Mouse (Mus musculus): ENCODE data around the gene Cadm1. TPM values are rescaled to one million over a fixed set of nuclear protein-coding genes. Genes with fewer than 3 reads are reported as not detected.
A peak's percentile ranks its signal among the peaks of the same experiment; 100 is the strongest.

The Cadm1 gene
- total RNA-seq, 2 experiments from 2014 or later: 217 to 243 TPM

DNA sequence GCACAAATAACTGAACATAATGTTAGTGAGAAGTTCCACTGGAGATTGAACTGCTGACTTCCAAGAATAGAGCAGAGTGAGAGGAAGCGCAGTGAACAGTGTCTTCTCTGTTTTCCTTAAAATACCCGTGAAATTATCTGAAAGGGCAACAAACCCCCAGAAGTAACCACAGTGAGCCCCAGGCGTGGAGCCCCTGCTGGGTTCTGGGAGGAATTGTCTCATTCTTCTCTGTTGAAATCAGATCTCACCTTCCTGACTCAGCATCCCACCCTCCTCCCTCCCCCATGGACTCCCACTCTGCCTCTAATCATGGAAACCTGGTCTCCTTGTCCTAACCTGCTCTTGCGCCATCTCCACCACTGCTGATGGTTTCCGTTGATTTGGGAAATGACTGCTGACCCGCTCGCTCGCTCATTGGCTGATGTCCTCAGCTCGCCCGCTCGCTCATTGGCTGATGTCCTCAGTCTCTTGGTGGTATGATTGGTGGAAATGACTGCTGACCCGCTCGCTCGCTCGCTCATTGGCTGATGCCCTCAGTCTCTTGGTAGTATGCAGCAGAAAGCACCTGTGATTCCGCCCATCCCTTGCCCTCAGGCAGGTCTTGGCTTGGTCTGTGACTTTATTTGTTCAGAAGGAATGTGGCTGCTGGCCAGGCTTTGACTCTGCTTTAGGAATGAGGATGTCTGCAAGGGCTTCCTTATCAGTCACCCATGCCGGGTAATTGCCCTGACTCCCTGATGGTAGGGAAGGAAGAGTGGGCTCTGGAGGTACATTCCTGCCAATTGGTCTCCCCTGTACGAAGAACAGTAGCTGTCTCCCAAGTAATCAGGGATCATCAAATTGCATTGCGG, 173.3 kb downstream of the Cadm1 start:
- no peak for DNase-seq (ENCODE audit: extremely low spot score in 1 of 2, low spot score in 2 of 2)
- intact Hi-C loops (cut with DNase I): no loop called here

DNA sequence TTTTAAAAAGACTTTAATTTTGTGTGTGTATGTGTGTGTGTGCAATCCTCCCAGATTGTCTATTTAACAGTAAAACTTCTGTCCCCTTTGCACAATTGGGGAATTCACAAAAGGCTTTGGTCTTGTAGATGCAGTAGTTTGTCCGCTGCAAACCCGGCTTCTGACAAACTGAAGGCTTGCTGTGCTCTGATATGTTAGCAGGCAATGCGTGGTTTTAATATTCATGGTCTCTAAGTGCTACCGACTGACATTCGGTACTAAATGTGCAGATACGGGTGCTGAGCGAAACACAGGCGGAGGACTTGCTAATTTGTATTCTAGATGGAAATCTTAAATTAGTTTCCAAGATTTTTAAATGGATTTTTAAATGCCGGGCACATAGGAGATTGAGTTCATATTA, 176.4 kb downstream of the Cadm1 start:
- intact Hi-C loops (cut with DNase I): no loop called here
- no peak for DNase-seq (ENCODE audit: extremely low spot score in 1 of 2, low spot score in 2 of 2)

DNA sequence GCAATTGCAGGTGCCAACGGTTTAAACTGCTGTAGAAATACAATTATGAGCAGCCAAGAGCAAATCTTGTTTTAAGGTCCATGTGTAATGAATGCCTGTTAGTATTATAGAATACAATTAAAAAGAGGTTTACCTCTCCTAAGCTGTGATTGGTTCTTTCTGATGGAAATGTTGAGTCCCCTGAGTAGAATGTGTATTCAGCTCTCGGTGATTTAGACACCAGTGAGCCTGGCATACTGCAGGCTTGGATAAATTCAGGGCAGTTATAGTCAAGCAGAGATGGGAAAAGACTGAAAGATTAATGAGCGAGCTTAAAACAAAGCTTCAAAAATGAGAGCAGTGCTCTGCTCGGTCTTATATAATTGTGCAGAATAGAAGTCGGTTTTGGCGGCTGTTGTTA, 177.4 kb downstream of the Cadm1 start:
- no peak for DNase-seq (ENCODE audit: extremely low spot score in 1 of 2, low spot score in 2 of 2)
- intact Hi-C loops (cut with DNase I): no loop called here

DNA sequence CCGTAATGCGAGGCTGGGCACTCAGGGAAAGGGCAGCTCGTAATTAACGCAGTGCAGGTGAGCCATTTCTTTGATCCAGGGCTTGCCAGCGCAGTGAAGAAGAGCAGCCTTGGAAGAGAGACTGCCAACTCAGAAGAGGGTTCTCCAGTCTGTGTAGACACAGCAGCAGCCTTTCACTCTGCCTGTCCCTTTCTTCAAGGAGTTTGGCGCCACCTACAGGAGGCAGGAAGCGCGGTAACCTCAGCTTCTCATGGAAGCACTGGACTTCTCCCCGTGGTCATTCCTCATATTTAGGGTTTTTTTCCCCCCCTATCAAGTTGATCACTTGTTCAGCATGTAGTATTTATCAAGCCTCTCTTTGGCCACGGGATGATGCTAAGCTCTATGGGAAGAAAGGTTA, 178.3 kb downstream of the Cadm1 start:
- intact Hi-C loops (cut with DNase I): no loop called here
- peak; percentile 87 for DNase-seq (ENCODE audit: extremely low spot score in 1 of 2, low spot score in 2 of 2)

DNA sequence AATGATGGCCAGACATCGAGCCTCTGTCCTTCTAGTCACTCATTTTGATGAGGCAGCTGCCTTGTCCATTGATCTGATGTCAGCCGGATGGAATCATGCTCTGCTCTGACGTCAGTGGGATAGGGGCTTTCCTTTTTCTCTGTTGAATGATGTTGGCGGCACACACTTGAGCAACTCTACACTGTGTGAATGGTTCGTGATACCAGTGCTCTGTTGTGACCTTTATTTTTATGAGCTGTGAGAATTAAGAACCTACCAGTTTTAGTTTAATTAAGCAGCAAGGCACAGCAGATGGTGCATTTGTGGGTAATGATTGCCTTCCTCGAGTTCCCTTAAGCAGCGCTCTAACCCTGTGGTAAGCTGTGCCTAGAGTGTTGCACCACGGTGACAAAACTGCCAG, 181.0 kb downstream of the Cadm1 start:
- intact Hi-C loops (cut with DNase I): no loop called here

DNA sequence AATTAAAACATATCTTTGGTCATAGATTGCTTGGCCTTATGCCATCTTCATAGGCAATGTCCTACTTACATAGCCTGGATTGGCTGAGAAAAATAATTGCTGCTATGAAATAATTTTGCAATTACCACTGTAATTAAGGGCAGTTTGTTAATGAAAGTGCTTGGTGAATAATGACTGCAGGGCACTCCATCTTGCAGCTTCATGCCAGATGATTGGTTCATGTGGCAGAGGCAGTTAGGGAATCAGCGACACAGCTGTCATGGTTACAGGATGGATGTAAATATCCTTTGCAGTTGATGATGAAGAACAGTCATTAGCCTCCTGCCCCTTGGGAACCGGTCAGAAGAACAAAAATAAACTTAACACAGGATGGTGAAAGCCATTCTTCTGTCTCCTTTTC, 184.6 kb downstream of the Cadm1 start:
- intact Hi-C loops (cut with DNase I): no loop called here
- DNase-seq (ENCODE audit: extremely low spot score in 1 of 2, low spot score in 2 of 2): no peak

More for the DNA sequence above, 181.0 kb downstream of the Cadm1 start:
- no peak for DNase-seq (ENCODE audit: extremely low spot score in 1 of 2, low spot score in 2 of 2)

DNA sequence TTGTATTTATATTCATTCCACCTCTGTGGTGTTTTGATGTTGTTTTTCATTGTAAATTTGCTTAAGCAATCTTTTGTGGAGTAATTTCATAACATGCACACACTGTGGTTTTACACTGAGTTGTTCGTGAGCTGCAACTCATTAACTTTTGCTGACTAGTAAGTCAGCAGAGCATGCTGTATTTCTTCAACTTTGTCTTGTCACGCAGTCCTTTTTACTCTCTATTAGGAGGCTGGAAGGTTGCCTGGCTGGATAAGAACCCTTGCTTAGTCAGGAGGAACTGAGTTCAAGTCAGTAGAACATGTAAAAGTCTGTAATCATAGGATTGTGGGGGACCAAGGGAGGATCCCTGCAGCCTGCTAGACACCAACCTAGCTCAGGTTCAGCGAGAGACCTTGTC, 185.4 kb downstream of the Cadm1 start:
- DNase-seq (ENCODE audit: extremely low spot score in 1 of 2, low spot score in 2 of 2): no peak
- intact Hi-C loops (cut with DNase I): no loop called here

DNA sequence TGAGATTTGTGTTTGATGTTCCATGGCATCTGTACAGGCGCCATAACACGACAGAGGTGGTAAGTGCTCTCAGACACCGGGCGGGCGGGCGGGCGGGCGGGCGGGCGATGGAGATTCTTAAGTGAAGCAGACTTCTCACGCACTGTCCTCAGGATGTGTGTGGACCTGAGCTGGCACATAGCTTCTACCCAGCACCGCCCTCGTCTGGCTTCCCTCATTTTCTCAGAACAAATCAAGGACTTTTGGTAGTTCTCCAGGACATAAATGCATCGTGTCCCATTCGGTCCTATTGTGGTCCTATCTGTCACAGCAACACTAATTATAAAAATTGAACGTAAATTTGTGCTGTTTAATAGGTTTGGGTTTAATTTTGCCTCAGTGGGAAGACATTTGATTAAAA, 186.9 kb downstream of the Cadm1 start:
- intact Hi-C loops (cut with DNase I): no loop called here
- DNase-seq (ENCODE audit: extremely low spot score in 1 of 2, low spot score in 2 of 2): no peak

DNA sequence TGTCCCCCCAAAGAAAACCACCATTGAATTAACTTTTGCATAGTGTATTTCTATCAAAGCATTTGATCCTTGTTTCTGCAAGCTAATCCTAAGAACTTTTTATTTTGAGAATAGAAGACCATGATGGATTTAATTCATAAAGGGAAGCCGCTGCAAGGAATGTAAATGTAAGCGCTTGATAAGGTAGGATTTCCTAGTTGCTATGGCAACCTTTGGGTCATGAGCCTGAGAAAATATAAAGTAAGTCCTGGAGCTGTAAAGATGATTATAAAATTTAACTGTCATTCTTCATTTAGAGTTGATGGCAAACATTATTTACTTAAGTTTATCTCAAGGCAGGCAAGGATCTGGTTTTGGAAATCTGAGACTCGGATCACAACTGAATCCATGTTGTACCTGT, 197.6 kb downstream of the Cadm1 start:
- no peak for DNase-seq (ENCODE audit: extremely low spot score in 1 of 2, low spot score in 2 of 2)

DNA sequence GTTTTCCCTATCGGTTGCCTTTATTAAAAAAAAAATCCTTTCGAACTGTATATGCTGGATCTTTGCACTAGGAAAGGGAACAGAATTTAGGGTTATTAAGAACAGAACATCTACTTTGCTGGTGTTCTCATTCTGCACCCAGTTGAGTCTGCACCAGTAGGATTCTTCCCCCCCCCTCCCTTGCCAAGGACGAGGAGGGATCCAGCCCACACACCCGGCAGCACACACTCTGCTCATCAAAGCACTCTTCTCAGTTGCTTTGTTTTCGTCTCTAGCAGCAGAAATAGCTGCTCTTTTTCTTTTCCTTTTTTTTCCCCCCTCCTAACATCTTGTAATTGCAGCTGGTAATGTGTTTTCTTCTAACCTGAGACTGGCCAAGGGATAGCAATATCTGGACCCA, 198.9 kb downstream of the Cadm1 start:
- no peak for DNase-seq (ENCODE audit: extremely low spot score in 1 of 2, low spot score in 2 of 2)
- intact Hi-C loops (cut with DNase I): no loop called here

More for the DNA sequence above, 197.6 kb downstream of the Cadm1 start:
- intact Hi-C loops (cut with DNase I): no loop called here

DNA sequence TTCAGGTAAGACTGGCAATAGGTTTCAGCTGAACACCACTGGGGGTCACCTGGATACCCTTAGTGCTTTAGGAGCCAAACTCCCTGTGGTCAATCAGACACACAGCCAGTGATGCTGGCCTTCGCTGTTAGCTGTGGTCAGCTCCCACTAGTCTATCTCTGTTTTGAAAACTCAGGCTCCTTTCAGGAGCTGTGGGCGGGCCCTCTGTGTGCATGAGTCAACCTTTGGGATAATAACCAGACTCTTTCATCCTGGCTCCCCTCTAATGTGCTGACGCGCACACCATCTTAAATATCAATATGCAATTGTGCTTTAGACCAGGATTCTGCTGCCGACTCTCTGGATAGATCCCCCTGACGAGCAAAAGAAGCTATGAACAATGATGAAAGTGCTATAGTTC, 200.3 kb downstream of the Cadm1 start:
- intact Hi-C loops (cut with DNase I): no loop called here

DNA sequence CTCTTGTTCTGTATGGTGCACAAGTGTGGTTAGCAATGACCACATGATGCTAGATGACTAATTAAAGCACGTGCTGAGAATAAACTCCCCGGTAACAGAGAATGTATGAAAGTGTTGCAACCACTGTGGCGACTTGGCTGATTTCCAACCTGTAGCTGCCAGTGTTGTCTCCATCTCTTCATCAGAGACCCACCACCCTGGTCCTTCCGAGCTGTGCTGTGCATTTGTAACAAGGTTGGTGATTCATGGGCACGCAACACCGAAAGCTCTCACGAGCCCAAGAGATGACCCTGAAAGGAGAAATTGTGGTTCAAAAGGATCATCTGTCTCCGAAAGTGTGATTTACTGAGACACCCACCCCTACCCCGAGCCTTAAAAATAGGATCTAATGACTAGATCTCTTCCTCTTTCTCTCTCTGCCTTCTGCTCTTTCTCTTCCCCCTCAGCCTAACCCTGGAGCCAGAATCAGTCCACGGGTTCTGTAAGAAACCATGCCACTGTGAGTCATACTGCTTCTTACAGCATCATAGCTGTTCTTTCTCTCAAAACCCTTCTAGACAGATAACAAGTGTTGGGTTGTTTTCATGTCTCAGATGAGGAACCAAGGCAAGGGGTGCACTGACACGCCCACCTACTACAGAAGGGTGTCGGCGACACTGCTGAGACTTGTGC, 203.9 kb downstream of the Cadm1 start:
- peak in 1 of 2 experiments; percentile 45 for DNase-seq (ENCODE audit: extremely low spot score in 1 of 2, low spot score in 2 of 2)
- intact Hi-C loops (cut with DNase I): no loop called here

More for the DNA sequence above, 200.3 kb downstream of the Cadm1 start:
- no peak for DNase-seq (ENCODE audit: extremely low spot score in 1 of 2, low spot score in 2 of 2)

DNA sequence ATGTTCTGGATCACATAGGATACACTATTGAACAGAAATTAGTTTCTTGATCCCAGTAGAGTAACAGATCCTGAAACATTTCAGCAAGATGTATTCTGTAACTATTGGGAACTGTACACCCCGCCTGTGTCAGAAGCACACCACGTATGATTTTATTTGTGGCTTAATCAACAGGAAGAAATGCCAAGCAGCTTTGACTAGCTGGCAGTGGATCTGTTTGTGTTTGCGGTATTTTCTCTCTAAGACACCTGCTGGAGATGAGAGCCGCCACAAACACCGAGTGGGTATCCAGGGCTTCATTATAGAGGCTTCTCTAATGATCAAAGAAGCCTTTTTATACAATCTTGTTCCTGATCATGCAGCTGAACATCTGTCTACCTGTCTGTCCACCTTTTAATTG, 204.9 kb downstream of the Cadm1 start:
- intact Hi-C loops (cut with DNase I): no loop called here
- DNase-seq (ENCODE audit: extremely low spot score in 1 of 2, low spot score in 2 of 2): no peak

DNA sequence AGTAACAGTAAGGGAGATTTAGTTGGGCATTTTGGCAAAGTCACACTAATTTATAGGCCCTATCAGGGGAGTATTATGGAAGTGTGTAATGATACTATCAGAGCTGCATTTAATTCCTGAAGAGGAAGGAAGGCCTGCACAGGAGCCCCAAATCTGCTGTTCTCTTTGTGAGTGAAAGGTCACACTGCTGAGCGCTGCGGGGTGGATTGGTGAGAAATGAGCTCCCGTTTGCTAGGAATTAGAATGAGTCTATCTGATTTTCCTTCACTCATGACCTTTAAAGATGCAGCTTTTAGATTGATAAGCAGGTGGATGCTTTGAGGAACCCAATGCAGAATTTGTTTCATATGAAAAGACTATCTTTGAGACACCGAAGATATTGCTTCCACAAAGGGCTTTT, 208.8 kb downstream of the Cadm1 start:
- DNase-seq (ENCODE audit: extremely low spot score in 1 of 2, low spot score in 2 of 2): no peak
- intact Hi-C loops (cut with DNase I): no loop called here

DNA sequence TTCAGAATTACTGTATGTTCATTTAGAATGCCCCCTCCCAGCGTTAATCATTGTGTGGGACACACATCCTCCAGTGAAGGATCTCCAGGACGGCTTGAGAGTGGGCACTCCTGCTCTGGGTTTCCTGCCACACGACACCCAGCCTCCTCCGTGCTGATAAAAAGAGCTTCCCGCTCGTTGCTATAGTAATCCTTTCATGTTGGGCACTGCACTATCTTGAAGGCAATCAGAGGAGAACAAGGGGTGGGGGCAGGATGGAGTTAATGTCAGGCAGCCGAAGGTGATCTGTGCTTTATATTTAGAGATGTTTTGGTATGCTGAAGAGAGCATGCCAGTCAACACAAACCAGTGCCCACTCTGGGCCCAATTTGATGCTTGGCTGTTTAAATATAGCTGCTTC, 209.3 kb downstream of the Cadm1 start:
- intact Hi-C loops (cut with DNase I): no loop called here
- DNase-seq (ENCODE audit: extremely low spot score in 1 of 2, low spot score in 2 of 2): peak in 1 of 2 experiments; percentile 34

DNA sequence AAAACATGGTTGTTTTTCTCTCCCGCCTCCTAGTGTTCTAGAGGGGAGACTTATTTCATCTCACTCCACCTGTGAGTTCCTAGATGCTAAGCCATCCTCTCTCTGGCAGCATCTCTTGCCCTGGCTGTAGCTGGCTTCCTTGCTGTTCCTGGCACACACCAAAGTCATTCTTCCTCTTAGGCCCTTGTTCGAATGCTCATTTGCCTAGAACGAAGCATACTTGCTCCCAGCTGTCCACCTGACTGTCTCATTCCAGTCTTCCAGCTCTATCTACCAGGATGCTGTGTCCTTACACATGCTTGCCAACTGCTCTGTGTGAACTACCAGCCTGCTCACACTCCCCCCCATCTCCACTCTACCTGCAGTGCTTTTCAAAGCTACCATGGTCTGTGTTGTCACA, 211.8 kb downstream of the Cadm1 start:
- no peak for DNase-seq (ENCODE audit: extremely low spot score in 1 of 2, low spot score in 2 of 2)

DNA sequence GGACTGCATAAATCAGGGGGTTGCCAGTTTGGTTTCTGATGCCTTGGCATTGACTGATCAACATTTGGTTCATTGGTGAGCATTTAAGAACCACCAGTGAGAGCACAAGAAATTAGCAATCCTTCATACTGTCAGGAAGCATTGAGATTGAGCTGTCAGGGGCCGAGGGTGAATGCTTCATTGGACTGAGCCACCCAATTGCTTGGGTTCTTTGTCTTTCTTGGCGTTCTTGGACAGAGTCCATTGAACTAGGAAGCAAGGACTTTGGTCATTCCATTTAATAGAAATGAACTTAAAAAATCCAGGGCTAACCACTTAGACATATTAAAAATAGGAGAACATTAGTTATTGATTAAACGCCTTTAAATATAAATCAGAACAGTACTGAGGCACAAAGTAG, 214.9 kb downstream of the Cadm1 start:
- DNase-seq (ENCODE audit: extremely low spot score in 1 of 2, low spot score in 2 of 2): no peak
- intact Hi-C loops (cut with DNase I): no loop called here

More for the DNA sequence above, 211.8 kb downstream of the Cadm1 start:
- intact Hi-C loops (cut with DNase I): no loop called here

DNA sequence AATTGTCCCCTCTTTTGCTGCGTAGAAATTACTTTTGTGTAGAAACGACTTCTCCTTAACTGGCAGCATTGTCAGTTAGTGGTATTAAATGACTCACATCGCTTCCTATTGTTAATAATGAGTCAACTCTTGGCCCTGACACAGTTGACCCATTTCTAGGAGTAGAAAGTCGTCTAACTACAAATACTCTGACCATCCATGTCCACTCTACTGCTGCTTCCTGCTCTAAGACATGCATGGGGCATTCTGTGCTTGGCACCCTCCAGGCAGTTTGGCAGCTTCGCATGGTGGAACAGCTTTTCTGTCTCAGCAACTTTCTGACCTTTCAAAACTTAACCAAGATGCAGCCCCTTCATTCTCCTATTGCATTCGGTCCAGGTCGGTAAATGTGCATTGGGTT, 215.7 kb downstream of the Cadm1 start:
- DNase-seq (ENCODE audit: extremely low spot score in 1 of 2, low spot score in 2 of 2): no peak
- intact Hi-C loops (cut with DNase I): no loop called here

DNA sequence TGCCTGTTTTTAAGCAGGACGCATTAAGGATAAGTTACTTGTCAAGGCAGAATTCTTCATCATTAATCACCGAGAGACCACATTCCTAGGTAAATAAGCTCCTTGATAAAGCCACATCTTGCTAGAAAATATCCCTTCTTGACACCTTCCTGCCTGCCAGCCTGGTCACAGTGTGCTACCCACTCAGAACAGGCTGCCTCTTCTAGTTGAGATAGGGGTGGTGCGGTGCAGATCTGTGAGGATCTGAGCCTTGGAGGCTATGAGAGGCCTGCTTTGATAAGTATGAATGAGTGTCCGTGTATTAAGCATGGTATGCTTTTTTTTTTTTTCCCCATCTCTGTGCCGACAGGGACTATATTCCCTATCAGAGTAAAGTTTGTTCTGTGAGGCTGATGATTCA, 219.2 kb downstream of the Cadm1 start:
- intact Hi-C loops (cut with DNase I): no loop called here

DNA sequence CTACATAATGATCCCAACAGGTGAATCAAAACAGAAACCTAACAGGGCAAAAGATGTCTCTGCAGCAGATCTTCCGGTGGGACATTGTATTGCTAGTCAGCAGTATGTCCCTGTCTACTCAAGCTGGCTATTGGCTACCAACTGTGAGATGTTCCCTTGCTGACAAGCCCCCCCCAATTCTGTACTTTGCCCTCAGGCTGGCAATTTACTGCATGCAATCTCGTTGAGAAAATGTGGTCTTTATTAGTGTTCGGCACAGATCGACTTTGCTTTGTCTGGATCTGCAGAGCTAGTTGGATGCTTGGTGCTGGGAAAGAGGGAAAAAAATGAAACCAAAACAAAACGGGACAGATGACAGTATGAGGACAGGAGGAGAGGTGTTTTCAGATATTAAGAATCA, 222.5 kb downstream of the Cadm1 start:
- intact Hi-C loops (cut with DNase I): no loop called here
- DNase-seq (ENCODE audit: extremely low spot score in 1 of 2, low spot score in 2 of 2): no peak

More for the DNA sequence above, 219.2 kb downstream of the Cadm1 start:
- no peak for DNase-seq (ENCODE audit: extremely low spot score in 1 of 2, low spot score in 2 of 2)

All from left cerebral cortex, postnatal 10 days (tissue).